ENCODE assay signal across 11 mouse cellular contexts in genomic region chr11:68451747-68452405, GRCm38 (mm10). TPM values are rescaled to one million over a fixed set of nuclear protein-coding genes. Genes with fewer than 3 reads are reported as not detected.
"Had no signal": no experiment of that assay in that cellular context is flagged by ENCODE, and none has a peak within 500 bp of the region (broad histone marks: within the 10 kb centered on the region; RNA-seq: fewer than 3 reads in every experiment).

No protein-coding gene starts in this region.

- DNase-seq: kidney, adult 11 months; kidney, adult 9 months; kidney, postnatal 36 days; right cerebral cortex, postnatal 14 days had no signal

- ATAC-seq: liver, embryonic 12.5 days; midbrain, embryonic 16.5 days had no signal

- H3K27ac ChIP-seq: kidney, postnatal 0 days; limb, embryonic 15.5 days; liver, embryonic 12.5 days; midbrain, embryonic 12.5 days; neural tube, embryonic 15.5 days had no signal

- H3K36me3 ChIP-seq: limb, embryonic 15.5 days; liver, embryonic 12.5 days; midbrain, embryonic 12.5 days; neural tube, embryonic 15.5 days had no signal

- H3K4me3 ChIP-seq: limb, embryonic 15.5 days; liver, embryonic 12.5 days; midbrain, embryonic 12.5 days; neural tube, embryonic 15.5 days had no signal

RNA-seq across cellular contexts. Expression of gene Ntn1, which starts 51.3 kb away (rescaled TPM):
- total RNA-seq: megakaryocyte-erythroid progenitor cell, adult 5-6 weeks had no signal
